Mouse (Mus musculus) left cerebral cortex, postnatal 10 days (tissue): ENCODE measurements around the gene Sik1. TPM values are rescaled to one million over a fixed set of nuclear protein-coding genes. Genes with fewer than 3 reads are reported as not detected.

Experiments
- total RNA-seq, 2 experiments: library from RNA; stranded (reverse); gene quantifications; 2 replicates each; pipeline ENCODE4 v1.2.3; 2021

Sik1 gene
- total RNA-seq, 2 experiments from 2014 or later: 22.2 to 22.8 TPM

Other genes starting within 250 kb of the Sik1 start
- 10 to 100 TPM; 39.4 to 64.4 TPM for gene Cbs, start 218.6 kb downstream of the Sik1 start, total RNA-seq
- gene U2af1, start 196.9 kb downstream of the Sik1 start, total RNA-seq: 100 to 1,000 TPM; 115 to 118 TPM
- 1 to 10 TPM in 1 of 2 experiments, under 1 TPM in 1; 0.85 to 1.2 TPM for gene Cryaa, start 178.0 kb downstream of the Sik1 start, total RNA-seq
- gene Rrp1b, start 180.3 kb upstream of the Sik1 start, total RNA-seq: 10 to 100 TPM; 21.2 to 22.3 TPM
- 1 to 10 TPM in 1 of 2 experiments, under 1 TPM in 1; 0.93 to 1.4 TPM for gene Hsf2bp, start 180.5 kb upstream of the Sik1 start, total RNA-seq